Mouse (Mus musculus) hematopoietic stem cell, adult 5-6 weeks (primary cell): ENCODE data around the gene Lhx8. TPM values are rescaled to one million over a fixed set of nuclear protein-coding genes. Genes with fewer than 3 reads are reported as not detected.

ENCODE experiments used
- ATAC-seq, 2 experiments: fragments of 125-278 bp in 1 of 2; replicated peaks in 1 of 2; 2 replicates each; pipeline ENCODE4 v1.8.0; 2016 to 2017; ENCODE audit warnings: inconsistent platforms in 2 of 2, mild to moderate bottlenecking in 2 of 2, moderate number of reproducible peaks in 2 of 2, low read depth in 1 of 2, moderate TSS enrichment in 1 of 2; ENCODE audit not compliant: low FRiP score in 2 of 2, poor library complexity in 2 of 2, severe bottlenecking in 2 of 2, insufficient read depth in 1 of 2, low TSS enrichment in 1 of 2
- total RNA-seq: library from RNA; stranded (forward); fragments of 172-1452, 232-1000 nt; gene quantifications from 2 replicates; pipeline ENCODE4 v1.2.3, GENCODE M21; 2017

Lhx8 gene
- total RNA-seq, 1 experiment from 2014 or later: not detected

DNA sequence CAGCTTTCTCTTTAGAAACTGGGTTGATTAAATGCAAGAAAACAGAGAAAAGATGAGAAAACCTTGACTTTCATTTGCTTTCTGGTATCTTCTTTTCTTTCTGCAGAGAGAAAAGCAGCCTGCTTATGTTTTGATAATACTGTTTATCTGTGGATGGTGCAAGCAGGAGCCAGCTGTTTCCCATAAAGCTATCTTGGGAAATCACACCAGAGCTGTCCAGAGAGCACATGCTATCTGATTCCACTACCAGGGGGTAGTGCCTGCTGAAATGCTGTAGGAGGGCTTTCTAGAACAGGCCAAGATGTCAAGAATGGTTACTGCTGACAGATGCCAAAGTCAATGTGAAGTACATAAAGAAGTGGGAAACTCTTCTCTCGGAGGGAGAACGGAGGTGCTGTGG lies 43.2 kb downstream of the Lhx8 start:
- ATAC-seq: no peak

DNA sequence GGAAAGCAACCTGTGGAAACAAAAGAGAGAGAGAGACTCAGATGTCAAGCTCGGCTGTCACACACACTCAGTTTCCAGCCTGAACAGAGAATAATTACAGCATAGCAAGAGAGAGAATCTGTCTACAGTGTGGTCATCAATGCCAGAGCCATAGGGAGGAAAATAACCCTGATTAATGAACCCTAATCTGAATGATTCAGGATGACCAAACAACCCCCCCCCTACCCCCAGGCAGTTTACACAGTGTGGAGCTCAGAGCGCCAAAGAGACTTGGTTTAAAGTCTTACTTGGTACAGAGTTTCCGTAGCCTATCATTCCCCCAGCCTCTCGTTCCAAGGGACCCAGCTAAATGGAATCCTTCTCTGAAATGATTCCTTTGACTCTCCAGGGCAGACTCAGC lies 45.1 kb downstream of the Lhx8 start:
- no peak for ATAC-seq

DNA sequence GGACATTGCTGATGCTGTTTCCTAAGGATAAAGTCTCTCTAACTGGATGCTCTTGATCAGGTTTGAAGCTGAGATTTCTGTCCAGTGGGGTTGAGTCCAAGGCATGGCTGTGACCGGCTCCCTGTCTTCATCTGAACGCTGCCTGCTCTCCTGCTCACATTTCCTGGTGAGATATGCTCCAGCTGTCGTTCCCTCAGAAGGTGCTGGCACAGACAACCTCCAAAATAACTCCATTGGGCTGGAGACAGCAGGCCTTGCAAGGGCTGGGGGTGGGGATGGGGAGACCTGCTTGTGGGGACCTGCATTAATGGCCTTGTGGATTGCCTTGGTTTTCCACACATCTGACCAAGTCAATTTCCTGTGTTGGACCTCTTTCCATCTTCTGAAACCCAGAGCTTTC lies 46.2 kb downstream of the Lhx8 start:
- no peak for ATAC-seq

DNA sequence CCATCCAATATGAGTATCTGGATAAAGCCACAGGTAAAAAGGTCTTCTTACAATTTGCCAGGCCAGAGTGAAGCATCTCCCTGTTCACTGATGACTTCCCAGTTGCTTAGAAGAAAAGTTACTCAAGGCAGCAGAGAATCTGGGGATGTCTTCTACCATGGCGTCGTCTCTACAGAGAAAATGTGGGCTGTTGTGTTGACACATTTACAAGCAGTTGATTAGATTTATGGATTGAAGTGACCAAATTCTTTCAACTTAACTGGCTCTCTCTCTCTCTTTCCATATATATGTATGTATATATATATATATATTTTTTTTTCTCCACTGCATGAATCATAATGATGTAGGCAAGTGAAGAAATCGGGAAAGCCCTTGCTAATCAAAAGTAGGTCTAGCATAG lies 55.8 kb downstream of the Lhx8 start:
- ATAC-seq: no peak

DNA sequence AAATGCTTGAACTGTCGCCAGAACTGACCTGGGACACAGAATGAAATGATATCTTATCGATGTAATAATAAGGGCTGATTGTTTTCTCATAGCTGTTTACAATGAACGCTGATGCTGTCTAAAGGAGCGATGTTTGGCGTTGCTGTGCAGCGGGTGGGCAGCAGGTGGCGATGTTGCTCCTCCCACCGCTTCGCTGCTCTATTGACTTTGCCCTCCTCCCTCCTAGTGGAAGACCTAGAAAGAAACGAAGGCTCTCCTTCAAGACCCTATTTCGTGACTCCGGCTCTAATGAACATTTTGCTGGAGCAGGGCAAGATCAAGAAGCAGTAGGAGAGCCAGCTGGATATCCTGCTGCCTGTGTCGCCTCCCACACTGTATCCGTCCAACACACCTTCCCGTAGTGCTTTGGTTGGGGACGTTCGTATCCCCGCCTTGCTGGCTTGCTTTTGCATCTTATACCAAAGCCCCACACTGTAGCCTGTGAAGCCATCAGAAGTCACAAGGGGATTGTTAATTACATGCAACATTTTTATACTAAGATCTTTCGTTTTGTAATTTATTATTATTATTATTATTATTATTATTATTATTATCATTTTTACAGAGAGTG lies 60.6 kb downstream of the Lhx8 start:
- peak; percentile 94 to 98 for ATAC-seq

DNA sequence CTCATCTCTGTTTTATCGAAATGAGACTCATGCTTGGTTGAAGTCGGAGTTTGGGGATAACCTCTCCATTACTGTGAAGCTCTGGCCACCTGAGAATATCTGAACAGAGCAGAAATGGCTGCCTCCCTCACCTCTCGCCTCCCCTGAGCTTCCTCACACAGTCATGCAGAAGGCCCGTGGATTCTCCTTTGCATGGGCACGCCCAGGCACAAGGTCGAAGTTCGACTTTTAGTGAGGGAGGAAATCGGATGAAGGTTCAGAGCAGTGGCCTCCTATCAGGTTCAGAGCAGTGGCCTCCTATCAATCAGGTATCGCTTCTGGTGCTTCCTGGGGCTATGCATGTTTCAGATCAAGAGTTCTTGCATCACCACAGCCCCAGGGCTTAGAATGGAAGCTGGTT lies 62.1 kb downstream of the Lhx8 start:
- ATAC-seq: no peak

DNA sequence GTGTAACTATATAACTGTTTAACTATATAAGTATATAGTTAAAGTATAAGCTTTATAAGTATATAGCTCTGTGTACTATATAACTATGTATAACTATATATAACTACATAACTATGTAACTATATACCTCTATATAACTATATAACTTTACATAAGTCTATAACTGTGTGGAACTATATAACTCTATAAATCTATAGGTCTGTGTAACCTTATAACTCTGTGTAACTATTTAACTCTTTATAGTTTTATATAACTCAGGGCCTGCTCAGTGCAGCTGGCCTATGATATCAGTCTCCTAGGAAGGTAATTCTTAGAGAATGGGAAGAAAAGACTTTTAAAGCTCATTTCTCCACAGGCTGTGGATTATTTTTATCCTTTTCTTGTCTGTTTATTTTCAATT lies 73.1 kb downstream of the Lhx8 start:
- ATAC-seq: no peak
